13 mouse cellular contexts compared by ENCODE assay signal in the genomic region with DNA sequence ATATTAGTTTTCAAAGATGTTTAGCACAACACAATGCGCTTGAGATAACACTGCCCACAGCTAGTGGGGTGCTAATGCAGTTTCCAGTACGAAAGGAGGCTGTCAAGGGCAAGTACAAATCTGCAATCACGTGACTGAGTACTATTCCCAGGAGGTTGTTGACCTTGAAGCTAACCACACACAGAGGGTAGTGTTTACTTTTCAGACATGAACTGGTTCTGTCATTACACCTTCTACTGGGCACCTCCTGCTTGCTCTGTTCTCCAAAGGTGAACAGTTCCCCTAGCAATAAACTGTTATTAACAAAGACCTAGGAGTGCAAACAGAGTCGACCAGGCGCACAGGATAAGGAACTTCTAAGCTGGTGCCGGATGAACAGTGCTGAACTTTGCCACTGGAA. TPM values are rescaled to one million over a fixed set of nuclear protein-coding genes. Genes with fewer than 3 reads are reported as not detected.
DNase-seq lines count a peak whose midpoint lies in the region; ATAC-seq and TF ChIP-seq lines count a peak whose summit lies in the region.
"Had no signal": no experiment of that assay in that cellular context is flagged by ENCODE, and none has a peak within 500 bp of the region (broad histone marks: within the 10 kb centered on the region; RNA-seq: fewer than 3 reads in every experiment).

No protein-coding gene starts in this region.

- 0 out of 2 replicates have a peak, but pooled peaks have one; percentile 35 for ATAC-seq in lung, embryonic 14.5 days (ENCODE audit: insufficient read depth)
- ATAC-seq in stomach, embryonic 14.5 days (ENCODE audit: insufficient number of reproducible peaks, insufficient read depth, low FRiP score, low read depth), result peak; percentile 84
- ATAC-seq in megakaryocyte progenitor cell, adult 5-6 weeks (replicated peaks; ENCODE audit: poor library complexity), result no peak
- ATAC-seq: activated CD4-positive, CD25-positive, alpha-beta regulatory T cell, adult 4 months; forebrain, embryonic 13.5 days had no signal

- no peaks in the 10 kb centered on the region for H3K9me3 ChIP-seq in heart, embryonic 10.5 days
- no peaks in the 10 kb centered on the region for H3K9me3 ChIP-seq in lung, embryonic 14.5 days (ENCODE audit: low read depth, low read length)
- H3K9me3 ChIP-seq in stomach, embryonic 14.5 days (ENCODE audit: control insufficient read depth, low read depth, low read length), result no peaks in the 10 kb centered on the region
- H3K9me3 ChIP-seq: embryonic facial prominence, embryonic 12.5 days; forebrain, embryonic 13.5 days had no signal

- intact Hi-C loops in heart, postnatal 25 days (cut with DNase I), result no loop called here

- DNase-seq in heart, embryonic 10.5 days (ENCODE audit: low spot score), result no peak
- no peak for DNase-seq in heart, postnatal 25 days (ENCODE audit: low spot score)
- peak; percentile 37 for DNase-seq in lung, embryonic 14.5 days
- DNase-seq in lung, postnatal 14 days, result no peak
- no peak for DNase-seq in thymus, postnatal 10 days (ENCODE audit: low spot score in 2 of 2)
- DNase-seq: cerebellum, adult 11 months; gastrocnemius, postnatal 36 days had no signal

- H3K4me2 ChIP-seq in lung, embryonic 14.5 days, result no peak overlapping the region
- H3K4me2 ChIP-seq in stomach, embryonic 14.5 days (replicated peaks; ENCODE audit: low read depth, low read length), result no peak overlapping the region
- H3K4me2 ChIP-seq: embryonic facial prominence, embryonic 12.5 days; forebrain, embryonic 13.5 days had no signal

- H3K4me1 ChIP-seq in heart, embryonic 10.5 days, result peaks cover 4% of the 10 kb centered on the region; the same call in 1 of the 2 replicates
- H3K4me1 ChIP-seq in lung, embryonic 14.5 days (ENCODE audit: insufficient read depth), result no peaks in the 10 kb centered on the region
- H3K4me1 ChIP-seq in brown adipose tissue, adult 24 weeks (ENCODE audit: control insufficient read depth, insufficient read depth, insufficient read length, low read length), result no peaks in the 10 kb centered on the region
- no peaks in the 10 kb centered on the region for H3K4me1 ChIP-seq in stomach, embryonic 14.5 days (ENCODE audit: control insufficient read depth, insufficient read depth, low read length)
- H3K4me1 ChIP-seq: forebrain, embryonic 13.5 days had no signal

- TF ChIP-seq CTCF in lung, embryonic 14.5 days (IDR thresholded peaks at IDR 0.05; ENCODE audit: low read depth), result no peak

- H3K27ac ChIP-seq in heart, embryonic 10.5 days, result peak overlapping the region; percentile 75
- H3K27ac ChIP-seq in lung, embryonic 14.5 days (ENCODE audit: low read depth), result no peak overlapping the region
- peak overlapping the region; percentile 85 for H3K27ac ChIP-seq in brown adipose tissue, adult 24 weeks (replicated peaks; ENCODE audit: low read depth, low read length)
- no peak overlapping the region for H3K27ac ChIP-seq in stomach, embryonic 14.5 days (ENCODE audit: low read length)
- H3K27ac ChIP-seq: embryonic facial prominence, embryonic 12.5 days; forebrain, embryonic 13.5 days had no signal

- no peaks in the 10 kb centered on the region for H3K27me3 ChIP-seq in heart, embryonic 10.5 days (ENCODE audit: insufficient read depth, poor library complexity, severe bottlenecking)
- H3K27me3 ChIP-seq in lung, embryonic 14.5 days (ENCODE audit: insufficient read depth, low read length), result no peaks in the 10 kb centered on the region
- H3K27me3 ChIP-seq in stomach, embryonic 14.5 days (ENCODE audit: control insufficient read depth, insufficient read depth, low read length), result no peaks in the 10 kb centered on the region
- H3K27me3 ChIP-seq: embryonic facial prominence, embryonic 12.5 days; forebrain, embryonic 13.5 days had no signal

- no peak overlapping the region for H3K4me3 ChIP-seq in heart, embryonic 10.5 days
- H3K4me3 ChIP-seq in lung, embryonic 14.5 days (ENCODE audit: low read depth, low read length), result no peak overlapping the region
- H3K4me3 ChIP-seq in brown adipose tissue, adult 24 weeks (ENCODE audit: insufficient read depth, low read depth, low read length), result no peak overlapping the region
- no peak overlapping the region for H3K4me3 ChIP-seq in stomach, embryonic 14.5 days (ENCODE audit: low read depth, low read length)
- H3K4me3 ChIP-seq: embryonic facial prominence, embryonic 12.5 days; forebrain, embryonic 13.5 days had no signal

- 61% methylated on average over 6 of the region's 6 CpGs for WGBS in heart, embryonic 10.5 days
- WGBS in lung, embryonic 14.5 days, result 32% methylated on average over 6 of the region's 6 CpGs
- WGBS in stomach, embryonic 14.5 days, result 38% methylated on average over 6 of the region's 6 CpGs

- no peak overlapping the region for H3K9ac ChIP-seq in lung, embryonic 14.5 days
- H3K9ac ChIP-seq in stomach, embryonic 14.5 days (replicated peaks; ENCODE audit: low read depth, low read length), result no peak overlapping the region
- H3K9ac ChIP-seq: embryonic facial prominence, embryonic 12.5 days; forebrain, embryonic 13.5 days had no signal

- no peaks in the 10 kb centered on the region for H3K36me3 ChIP-seq in heart, embryonic 10.5 days
- no peaks in the 10 kb centered on the region for H3K36me3 ChIP-seq in lung, embryonic 14.5 days (ENCODE audit: insufficient read depth)
- no peaks in the 10 kb centered on the region for H3K36me3 ChIP-seq in stomach, embryonic 14.5 days (ENCODE audit: control insufficient read depth, insufficient read depth, low read length)
- H3K36me3 ChIP-seq: embryonic facial prominence, embryonic 12.5 days had no signal

RNA-seq across cellular contexts. Expression of gene B230217C12Rik, which starts 9.8 kb away (rescaled TPM):
- polyA plus RNA-seq in heart, embryonic 10.5 days (2016; fragmentation: Nextera tagmentation; extraction: Ambion mirVana), result 9.2 and 9.6 TPM in 2 replicates
- under 1 TPM; 0.83 to 0.87 TPM for total RNA-seq in heart, postnatal 25 days (2021)
- polyA plus RNA-seq in lung, embryonic 14.5 days (2014; fragmentation: Nextera tagmentation; extraction: Ambion mirVana), result 6.1 and 6.8 TPM in 2 replicates
- 0.59 and 2.0 TPM in 2 replicates for polyA plus RNA-seq in brown adipose tissue, adult 24 weeks (2012; ENCODE audit: insufficient read depth, insufficient read length, missing spikeins)
- 6.4 and 8.3 TPM in 2 replicates for polyA plus RNA-seq in stomach, embryonic 14.5 days (2014; fragmentation: Nextera tagmentation; extraction: Ambion mirVana)
- 2.1 and 3.8 TPM in 2 replicates for total RNA-seq in megakaryocyte progenitor cell, adult 5-6 weeks (2015)
- 0.17 TPM in 2 replicates for total RNA-seq in megakaryocyte progenitor cell, adult 5-6 weeks (2017)

RNA-seq across cellular contexts. Expression of gene Fbxo47, which starts 33.6 kb away (rescaled TPM):
- 0.55 and 0.70 TPM in 2 replicates for polyA plus RNA-seq in heart, embryonic 10.5 days (2016; fragmentation: Nextera tagmentation; extraction: Ambion mirVana)
- total RNA-seq in heart, postnatal 25 days (2021), result under 1 TPM in 1 of 2 experiments, not detected in 1; 0.11 TPM
- 0.84 and 0.85 TPM in 2 replicates for polyA plus RNA-seq in lung, embryonic 14.5 days (2014; fragmentation: Nextera tagmentation; extraction: Ambion mirVana)
- 1.3 and 1.8 TPM in 2 replicates for polyA plus RNA-seq in brown adipose tissue, adult 24 weeks (2012; ENCODE audit: insufficient read depth, insufficient read length, missing spikeins)
- 0.29 and 0.56 TPM in 2 replicates for polyA plus RNA-seq in stomach, embryonic 14.5 days (2014; fragmentation: Nextera tagmentation; extraction: Ambion mirVana)
- total RNA-seq in megakaryocyte progenitor cell, adult 5-6 weeks (2015), result not detected in 2 replicates
- 0.12 and 1.6 TPM in 2 replicates for total RNA-seq in megakaryocyte progenitor cell, adult 5-6 weeks (2017)
- total RNA-seq: gastrocnemius, postnatal 36 days had no signal

RNA-seq across cellular contexts. Expression of gene Lasp1, which starts 51.6 kb away (rescaled TPM):
- polyA plus RNA-seq in heart, embryonic 10.5 days (2016; fragmentation: Nextera tagmentation; extraction: Ambion mirVana), result 50.8 and 65.1 TPM in 2 replicates
- total RNA-seq in heart, postnatal 25 days (2021), result 10 to 100 TPM; 41.3 to 46.2 TPM
- 110 and 123 TPM in 2 replicates for polyA plus RNA-seq in lung, embryonic 14.5 days (2014; fragmentation: Nextera tagmentation; extraction: Ambion mirVana)
- polyA plus RNA-seq in brown adipose tissue, adult 24 weeks (2012; ENCODE audit: insufficient read depth, insufficient read length, missing spikeins), result 56.3 and 58.1 TPM in 2 replicates
- 73.2 and 82.0 TPM in 2 replicates for polyA plus RNA-seq in stomach, embryonic 14.5 days (2014; fragmentation: Nextera tagmentation; extraction: Ambion mirVana)
- total RNA-seq in megakaryocyte progenitor cell, adult 5-6 weeks (2015), result 40.1 and 47.2 TPM in 2 replicates
- 139 and 201 TPM in 2 replicates for total RNA-seq in megakaryocyte progenitor cell, adult 5-6 weeks (2017)

Comparison
In these comparisons a context has a peak if more than half of its experiments do, and no peak if none do; other contexts are left out.
1. H3K27ac ChIP-seq: peak in heart, embryonic 10.5 days (single experiment) and brown adipose tissue, adult 24 weeks (single experiment); none in lung, embryonic 14.5 days (single experiment) and stomach, embryonic 14.5 days (single experiment).